Comparison of ENCODE assay signal across 10 mouse cellular contexts in genomic region chr4:125020780-125021538, GRCm38 (mm10). TPM values are rescaled to one million over a fixed set of nuclear protein-coding genes. Genes with fewer than 3 reads are reported as not detected.
DNase-seq lines count a peak whose midpoint lies in the region; ATAC-seq lines count a peak whose summit lies in the region.
"Had no signal": no experiment of that assay in that cellular context is flagged by ENCODE, and none has a peak within 500 bp of the region (broad histone marks: within the 10 kb centered on the region; RNA-seq: fewer than 3 reads in every experiment).

No protein-coding gene starts in this region.

- H3K36me3 ChIP-seq in hindbrain, embryonic 10.5 days = no peaks in the 10 kb centered on the region
- H3K36me3 ChIP-seq in hindbrain, embryonic 16.5 days (ENCODE audit: control insufficient read depth, insufficient read depth, low read length) = no peaks in the 10 kb centered on the region
- H3K36me3 ChIP-seq: heart, embryonic 13.5 days had no signal

- no peak overlapping the region for H3K4me2 ChIP-seq in hindbrain, embryonic 16.5 days (ENCODE audit: low read length)
- H3K4me2 ChIP-seq: heart, embryonic 13.5 days had no signal

- H3K4me3 ChIP-seq in hindbrain, embryonic 10.5 days = no peak overlapping the region
- H3K4me3 ChIP-seq in hindbrain, embryonic 16.5 days (ENCODE audit: low read length) = no peak overlapping the region
- H3K4me3 ChIP-seq: heart, embryonic 13.5 days had no signal

- H3K9ac ChIP-seq in hindbrain, embryonic 16.5 days (ENCODE audit: low read depth, low read length) = no peak overlapping the region
- H3K9ac ChIP-seq: heart, embryonic 13.5 days had no signal

- peaks cover 8% of the 10 kb centered on the region; the same call in 1 of the 2 replicates for H3K27me3 ChIP-seq in hindbrain, embryonic 10.5 days (ENCODE audit: insufficient read depth, poor library complexity, severe bottlenecking)
- H3K27me3 ChIP-seq in hindbrain, embryonic 16.5 days (replicated peaks; ENCODE audit: control insufficient read depth, insufficient read depth, low read length) = no peaks in the 10 kb centered on the region

- 34% methylated on average over 11 of the region's 11 CpGs for WGBS in hindbrain, embryonic 10.5 days
- WGBS in hindbrain, embryonic 16.5 days = 41% methylated on average over 11 of the region's 11 CpGs

- no peak for ATAC-seq in hindbrain, embryonic 16.5 days
- ATAC-seq: Patski had no signal

- peak; percentile 26 for DNase-seq in hindbrain, embryonic 10.5 days (ENCODE audit: low spot score)
- peak; percentile 14 for DNase-seq in right cerebral cortex, adult 18-20 months
- DNase-seq in right cerebral cortex, postnatal 25 days = no peak
- peak; percentile 55 for DNase-seq in embryo, embryonic 11 days
- DNase-seq in retina, postnatal 1 day = peak; percentile 28
- DNase-seq in ovary, postnatal 36 days (ENCODE audit: low spot score) = no peak
- no peak for DNase-seq in gastrocnemius, postnatal 4 days (ENCODE audit: low spot score in 2 of 2)

- H3K9me3 ChIP-seq in hindbrain, embryonic 10.5 days = no peaks in the 10 kb centered on the region
- no peaks in the 10 kb centered on the region for H3K9me3 ChIP-seq in hindbrain, embryonic 16.5 days (ENCODE audit: control insufficient read depth, low read length)
- H3K9me3 ChIP-seq: heart, embryonic 13.5 days had no signal

- no peaks in the 10 kb centered on the region for H3K4me1 ChIP-seq in hindbrain, embryonic 10.5 days (replicated peaks)
- no peaks in the 10 kb centered on the region for H3K4me1 ChIP-seq in hindbrain, embryonic 16.5 days (ENCODE audit: control insufficient read depth, insufficient read depth, low read depth, low read length)
- H3K4me1 ChIP-seq: heart, embryonic 13.5 days had no signal

- no peak overlapping the region for H3K27ac ChIP-seq in hindbrain, embryonic 10.5 days
- no peak overlapping the region for H3K27ac ChIP-seq in hindbrain, embryonic 16.5 days (ENCODE audit: low read depth, low read length)
- H3K27ac ChIP-seq: heart, embryonic 13.5 days had no signal

RNA-seq across cellular contexts. Expression of gene Gnl2, which starts 4.6 kb away (rescaled TPM):
- polyA plus RNA-seq in hindbrain, embryonic 10.5 days (2016; fragmentation: Nextera tagmentation; extraction: Ambion mirVana) = 76.8 and 86.1 TPM in 2 replicates
- 85.7 and 88.9 TPM in 2 replicates for polyA plus RNA-seq in hindbrain, embryonic 16.5 days (2015; fragmentation: Nextera tagmentation; extraction: Ambion mirVana)
- total RNA-seq in gastrocnemius, postnatal 4 days (2021) = 10 to 100 TPM; 45.4 to 58.1 TPM

RNA-seq across cellular contexts. Expression of gene Rspo1, which starts 34.7 kb away (rescaled TPM):
- polyA plus RNA-seq in hindbrain, embryonic 10.5 days (2016; fragmentation: Nextera tagmentation; extraction: Ambion mirVana) = 14.8 and 17.4 TPM in 2 replicates
- polyA plus RNA-seq in hindbrain, embryonic 16.5 days (2015; fragmentation: Nextera tagmentation; extraction: Ambion mirVana) = 1.8 and 2.4 TPM in 2 replicates
- 1 to 10 TPM in 1 of 2 experiments, under 1 TPM in 1; 0.54 to 1.1 TPM for total RNA-seq in gastrocnemius, postnatal 4 days (2021)
- polyA plus RNA-seq: Patski had no signal

RNA-seq across cellular contexts. Expression of gene Dnali1, which starts 44.5 kb away (rescaled TPM):
- polyA plus RNA-seq in hindbrain, embryonic 10.5 days (2016; fragmentation: Nextera tagmentation; extraction: Ambion mirVana) = 0.36 and 0.92 TPM in 2 replicates
- polyA plus RNA-seq in hindbrain, embryonic 16.5 days (2015; fragmentation: Nextera tagmentation; extraction: Ambion mirVana) = 1.2 and 1.4 TPM in 2 replicates
- not detected for total RNA-seq in gastrocnemius, postnatal 4 days (2021)

RNA-seq across cellular contexts. Expression of gene Snip1, which starts 45.5 kb away (rescaled TPM):
- polyA plus RNA-seq in hindbrain, embryonic 10.5 days (2016; fragmentation: Nextera tagmentation; extraction: Ambion mirVana) = 29.2 and 30.7 TPM in 2 replicates
- polyA plus RNA-seq in hindbrain, embryonic 16.5 days (2015; fragmentation: Nextera tagmentation; extraction: Ambion mirVana) = 20.6 and 22.0 TPM in 2 replicates
- 10 to 100 TPM; 12.2 to 12.4 TPM for total RNA-seq in gastrocnemius, postnatal 4 days (2021)

Comparison
In these comparisons a context has a peak if more than half of its experiments do, and no peak if none do; other contexts are left out.
1. DNase-seq: peak in hindbrain, embryonic 10.5 days (single experiment), right cerebral cortex, adult 18-20 months (single experiment), embryo, embryonic 11 days (single experiment) and retina, postnatal 1 day (single experiment); none in right cerebral cortex, postnatal 25 days (single experiment), ovary, postnatal 36 days (single experiment) and gastrocnemius, postnatal 4 days (0 of 2).